Mouse (Mus musculus) heart, adult 11 months (tissue): ENCODE measurements around the gene Polrmt.

Experiments
- DNase-seq: peaks from one replicate; pipeline ENCODE4 v3.0.0; 2022

Gene Polrmt

GRCm38 (mm10) chr10:79745898-79746773 is at the start of gene Polrmt:
Polrmt (minus strand) TSS chr10:79746581.
- peak; percentile 100 for DNase-seq

- no peak for DNase-seq
These were observed 49.5 kb upstream of the Polrmt start for GRCm38 (mm10) chr10:79795905-79796304.

- peak; percentile 100 for DNase-seq
These were observed 48.1 kb upstream of the Polrmt start for GRCm38 (mm10) chr10:79794491-79794931.

GRCm38 (mm10) chr10:79793738-79794490 is 47.5 kb upstream of the Polrmt start:
- DNase-seq, result no peak

DNA sequence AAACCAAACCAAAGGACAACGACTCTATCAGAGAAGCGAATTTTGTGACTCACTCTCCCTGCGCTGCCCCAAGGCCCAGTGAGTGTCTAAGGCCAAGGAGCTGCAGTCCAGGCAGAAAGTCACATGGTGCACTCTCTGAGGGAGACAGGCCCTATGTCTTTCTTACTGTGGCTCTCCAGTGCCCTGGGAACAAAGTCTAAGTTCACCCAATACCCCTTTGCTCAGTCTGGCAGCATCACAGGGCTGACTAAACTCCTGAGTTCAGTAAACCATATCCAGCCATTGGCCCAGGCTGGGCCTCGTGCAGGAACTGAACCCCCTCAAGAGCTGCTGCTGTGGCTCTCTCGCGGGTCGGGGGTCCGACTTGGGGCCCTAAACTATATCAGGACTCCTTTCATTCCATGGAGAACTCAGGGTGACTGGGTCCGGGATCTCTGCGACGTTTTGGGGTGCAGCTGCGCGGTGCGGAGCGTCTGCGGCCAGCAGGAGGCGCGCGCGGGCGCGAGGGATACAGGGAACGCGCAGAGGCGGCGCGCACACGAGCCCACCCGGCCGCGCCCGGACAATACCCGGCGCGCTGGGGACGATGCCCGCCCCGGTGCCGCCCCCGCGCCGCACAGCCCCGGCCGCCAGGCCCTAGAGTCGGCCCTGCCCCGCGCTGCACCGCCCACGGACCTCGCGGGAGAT is 46.8 kb upstream of the Polrmt start, which contains the start of gene Palm:
TSS of gene Palm (plus strand) at position 522 of the 687 bp plus-strand sequence.
- peak; percentile 99 for DNase-seq

GRCm38 (mm10) chr10:79792339-79793040 is 46.1 kb upstream of the Polrmt start:
- peak; percentile 92 for DNase-seq

DNA sequence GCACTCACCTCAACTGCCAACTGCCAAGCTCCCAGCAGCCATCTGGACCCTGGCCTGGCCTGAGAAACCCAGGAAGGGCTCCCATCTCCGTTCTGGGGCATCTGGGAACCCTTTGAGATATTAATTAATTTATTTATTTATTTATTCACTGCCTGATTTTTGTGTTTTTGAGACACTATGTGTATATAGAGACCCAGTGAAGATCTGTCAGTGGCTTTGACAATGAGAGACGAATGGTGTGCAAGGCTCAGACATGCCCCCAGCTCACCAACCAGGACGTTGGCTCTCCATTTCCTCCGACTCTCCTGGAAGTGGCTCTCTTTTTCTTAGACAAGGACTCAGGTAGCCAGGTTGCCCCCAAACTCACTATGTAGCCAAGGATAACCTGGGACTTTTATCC is 44.5 kb upstream of the Polrmt start, which contains the start of gene Prss57:
TSS of gene Prss57 (minus strand) at position 101 of the 400 bp plus-strand sequence.
- DNase-seq, result peak; percentile 83

GRCm38 (mm10) chr10:79789581-79789980 is 43.2 kb upstream of the Polrmt start:
- DNase-seq, result peak; percentile 91

- peak; percentile 92 for DNase-seq
These were observed 42.2 kb upstream of the Polrmt start for GRCm38 (mm10) chr10:79788386-79789158.

- DNase-seq, result peak; percentile 86
These were observed 37.8 kb upstream of the Polrmt start for GRCm38 (mm10) chr10:79783920-79784800.

- no peak for DNase-seq
These were observed 36.7 kb upstream of the Polrmt start for GRCm38 (mm10) chr10:79783050-79783449.

DNA sequence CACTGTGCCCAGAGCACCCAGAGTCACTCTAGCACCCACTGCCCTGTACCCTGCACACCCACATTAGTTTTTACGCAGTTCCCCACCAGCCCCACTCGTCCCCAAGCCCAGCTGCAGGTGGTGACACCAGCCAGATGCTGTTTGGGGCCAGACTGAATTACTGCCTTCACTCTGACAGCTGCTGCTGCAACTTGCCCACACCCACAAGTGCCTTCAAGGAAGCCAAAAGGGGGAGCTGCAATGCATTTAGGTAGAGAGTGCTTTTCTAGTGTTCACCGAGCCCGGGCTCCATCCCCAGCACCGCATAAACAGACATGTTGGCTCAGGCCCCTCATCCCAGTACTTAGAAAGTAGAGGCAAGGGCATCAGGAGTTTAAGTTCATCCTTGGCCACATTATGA is 35.6 kb upstream of the Polrmt start:
- no peak for DNase-seq

DNA sequence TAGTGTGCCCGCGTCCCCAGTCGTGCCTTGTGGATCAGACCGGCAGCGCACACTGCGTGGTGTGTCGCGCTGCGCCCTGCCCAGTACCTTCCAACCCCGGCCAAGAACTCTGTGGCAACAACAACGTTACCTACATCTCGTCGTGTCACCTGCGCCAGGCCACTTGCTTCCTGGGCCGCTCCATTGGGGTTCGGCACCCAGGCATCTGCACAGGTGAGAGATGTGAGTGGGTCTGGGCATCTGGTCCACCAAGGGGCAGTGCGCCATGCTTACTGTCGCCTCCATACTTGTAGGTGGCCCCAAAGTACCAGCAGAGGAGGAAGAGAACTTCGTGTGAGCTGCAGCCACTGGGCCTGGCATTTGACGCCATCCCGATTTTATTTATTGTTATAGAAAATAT is 34.8 kb upstream of the Polrmt start:
- DNase-seq, result no peak

- no peak for DNase-seq
These were observed 34.3 kb upstream of the Polrmt start for GRCm38 (mm10) chr10:79780664-79781015.

DNA sequence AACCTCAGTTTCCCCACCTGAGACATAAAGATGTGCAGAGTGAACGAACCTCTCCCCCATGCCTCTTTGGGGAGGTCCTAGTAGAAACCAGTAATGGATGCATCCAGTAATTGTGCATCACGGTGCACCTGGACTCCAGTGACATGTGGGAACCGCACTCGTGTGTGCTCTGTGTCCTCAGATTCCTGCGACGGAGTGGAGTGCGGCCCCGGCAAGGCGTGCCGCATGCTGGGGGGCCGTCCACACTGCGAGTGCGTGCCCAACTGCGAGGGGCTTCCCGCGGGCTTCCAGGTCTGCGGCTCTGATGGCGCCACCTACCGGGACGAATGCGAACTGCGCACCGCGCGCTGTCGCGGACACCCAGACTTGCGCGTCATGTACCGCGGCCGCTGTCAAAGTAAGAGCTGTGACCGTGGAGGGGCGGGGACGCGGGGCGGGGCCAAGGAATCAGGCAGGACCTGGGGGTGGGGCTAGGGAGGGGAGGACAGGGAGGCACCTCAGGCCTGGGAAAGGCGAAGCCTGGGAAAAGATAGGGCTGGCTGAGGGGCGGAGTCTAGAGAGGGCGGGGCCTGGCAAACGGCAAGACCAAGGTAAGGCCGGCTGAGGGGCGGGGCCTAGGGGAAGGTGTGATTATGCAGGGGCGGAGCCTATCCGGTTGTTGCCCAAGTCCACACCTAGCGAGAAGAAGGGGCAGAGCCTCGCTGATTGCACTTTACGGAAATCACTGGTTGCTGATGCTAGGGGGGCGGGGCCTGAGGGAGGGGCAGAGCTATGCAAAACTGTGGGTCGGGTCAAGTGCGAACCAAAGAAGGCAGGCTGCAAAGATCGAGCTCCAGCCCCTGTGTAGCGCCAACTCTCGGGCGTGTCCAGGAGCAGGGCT is 33.6 kb upstream of the Polrmt start:
- peak; percentile 99 for DNase-seq

DNA sequence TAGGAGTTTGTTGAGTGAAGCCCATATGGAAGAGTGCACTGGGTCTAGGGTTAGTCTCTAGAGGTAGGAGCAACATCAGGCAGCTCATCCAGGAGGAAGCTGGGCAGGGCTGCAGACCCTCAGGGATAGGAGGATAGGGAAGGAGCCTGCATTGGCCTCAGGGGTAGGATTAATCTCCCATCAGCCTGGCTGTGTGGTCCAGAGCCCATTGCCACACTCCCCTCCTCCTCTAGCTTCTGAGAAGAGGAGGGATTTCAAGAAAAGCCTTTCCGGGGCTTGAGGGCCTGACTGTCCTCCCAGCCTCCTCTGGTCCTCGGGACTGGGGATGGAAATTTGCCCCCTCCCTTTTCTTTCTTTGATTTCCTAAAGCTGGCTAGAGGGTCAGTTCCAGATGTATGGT is 32.8 kb upstream of the Polrmt start:
- no peak for DNase-seq

DNA sequence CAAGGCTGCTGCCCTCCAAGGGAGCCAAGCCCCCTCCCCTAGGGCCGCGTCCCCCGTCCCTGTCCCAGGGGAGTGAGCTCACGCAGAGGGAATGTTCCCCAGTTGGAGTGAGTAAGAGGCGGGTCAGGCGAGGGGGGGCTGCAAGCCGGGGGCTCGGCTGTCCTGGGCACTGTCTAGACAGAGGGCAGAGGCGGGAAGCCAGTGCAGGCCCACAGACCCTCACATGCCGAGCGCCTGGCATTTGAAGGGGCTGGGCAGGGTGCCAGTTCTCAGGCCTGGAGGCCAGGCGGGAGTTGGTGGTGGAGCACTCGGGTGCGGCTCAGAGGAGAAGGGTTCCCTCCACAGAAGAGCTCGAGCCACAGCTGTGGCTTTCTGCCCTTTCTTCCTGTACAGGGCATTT is 31.6 kb upstream of the Polrmt start:
- DNase-seq, result peak; percentile 96

GRCm38 (mm10) chr10:79777103-79777531 is 30.7 kb upstream of the Polrmt start, which contains the start of gene Fstl3:
Fstl3 (plus strand) TSS chr10:79777272.
- DNase-seq, result peak; percentile 96
